Mouse (Mus musculus) spleen, postnatal 14 days (tissue): ENCODE measurements at regions not wholly inside any gene's neighbourhood (a gene's known extent, or its start where the extent isn't known, plus 50 kb on each side); places are given as distances from the start of the nearest gene placed in this dataset.

Experiments used
- DNase-seq, 2 experiments: peaks; one replicate each; pipeline ENCODE4 v3.0.0; 2021 to 2022; ENCODE audit warnings: low spot score in 2 of 2

GRCm38 (mm10) chr9:61573634-61574359 lies 201.6 kb downstream of the Tle3 start:
- DNase-seq: no peak

GRCm38 (mm10) chr9:61563017-61563416 lies 190.9 kb downstream of the Tle3 start:
- no peak for DNase-seq

GRCm38 (mm10) chr9:61561551-61561950 lies 189.4 kb downstream of the Tle3 start:
- DNase-seq: no peak

- DNase-seq: no peak
These were observed 186.5 kb downstream of the Tle3 start for GRCm38 (mm10) chr9:61558621-61559020.

GRCm38 (mm10) chr9:61557025-61557424 lies 184.9 kb downstream of the Tle3 start:
- no peak for DNase-seq

- no peak for DNase-seq
These were observed 183.0 kb downstream of the Tle3 start for GRCm38 (mm10) chr9:61555173-61555572.

GRCm38 (mm10) chr9:61554611-61555010 lies 182.4 kb downstream of the Tle3 start:
- DNase-seq: no peak

- DNase-seq: no peak
These were observed 181.5 kb downstream of the Tle3 start for GRCm38 (mm10) chr9:61553626-61554025.

GRCm38 (mm10) chr9:61551361-61551760 lies 179.2 kb downstream of the Tle3 start:
- no peak for DNase-seq

GRCm38 (mm10) chr9:61550326-61550725 lies 178.2 kb downstream of the Tle3 start:
- DNase-seq: no peak

- no peak for DNase-seq
These were observed 177.6 kb downstream of the Tle3 start for GRCm38 (mm10) chr9:61549692-61550241.

GRCm38 (mm10) chr9:61537316-61538189 lies 165.4 kb downstream of the Tle3 start:
- DNase-seq: no peak

- DNase-seq: no peak
These were observed 161.1 kb downstream of the Tle3 start for GRCm38 (mm10) chr9:61533237-61533636.

GRCm38 (mm10) chr9:61530263-61531045 lies 158.3 kb downstream of the Tle3 start:
- no peak for DNase-seq

GRCm38 (mm10) chr9:61528286-61528865 lies 156.2 kb downstream of the Tle3 start:
- no peak for DNase-seq

- DNase-seq: no peak
These were observed 155.4 kb downstream of the Tle3 start for GRCm38 (mm10) chr9:61527491-61528056.

- no peak for DNase-seq
These were observed 148.0 kb downstream of the Tle3 start for GRCm38 (mm10) chr9:61520136-61520535.

- no peak for DNase-seq
These were observed 145.7 kb downstream of the Tle3 start for GRCm38 (mm10) chr9:61517906-61518305.

GRCm38 (mm10) chr9:61511436-61511835 lies 139.3 kb downstream of the Tle3 start:
- no peak for DNase-seq

- DNase-seq: no peak
These were observed 138.2 kb downstream of the Tle3 start for GRCm38 (mm10) chr9:61510217-61510893.
